Mouse (Mus musculus) kidney, embryonic 16.5 days (tissue): ENCODE measurements around the gene Abcf2. TPM values are rescaled to one million over a fixed set of nuclear protein-coding genes. Genes with fewer than 3 reads are reported as not detected.
A peak's percentile ranks its signal among the peaks of the same experiment; 100 is the strongest.

ENCODE experiments used
- ATAC-seq: fragments of 200-750 bp; cut with Nextera tagmentation; 2 replicates; pipeline ENCODE4 v1.8.0; 2017; ENCODE audit warnings: moderate TSS enrichment; ENCODE audit not compliant: low FRiP score, low TSS enrichment
- H3K27ac ChIP-seq: fragments of 300-500 bp; sonication (generic); 2 replicates; pipeline ENCODE4 v1.5.1; 2014; ENCODE audit warnings: low read length
- H3K27me3 ChIP-seq: fragments of 300-500 bp; sonication (generic); 2 replicates; pipeline ENCODE4 v1.6.1; 2014; ENCODE audit warnings: low read length, control low read depth, mixed read lengths; ENCODE audit not compliant: insufficient read depth
- H3K36me3 ChIP-seq: fragments of 300-500 bp; sonication (generic); 2 replicates; pipeline ENCODE4 v1.6.1; 2014; ENCODE audit warnings: low read length, control low read depth, mixed read lengths; ENCODE audit not compliant: insufficient read depth
- H3K4me1 ChIP-seq: fragments of 300-500 bp; sonication (generic); 2 replicates; pipeline ENCODE4 v1.6.1; 2014; ENCODE audit warnings: low read length, control low read depth, mixed read lengths; ENCODE audit not compliant: insufficient read depth
- H3K4me2 ChIP-seq: fragments of 300-500 bp; sonication (generic); replicated peaks from 2 replicates; pipeline ENCODE4 v1.6.1; 2014; ENCODE audit warnings: low read depth, low read length
- H3K4me3 ChIP-seq: fragments of 300-500 bp; sonication (generic); 2 replicates; pipeline ENCODE4 v1.5.1; 2014; ENCODE audit warnings: mild to moderate bottlenecking, low read length
- H3K9ac ChIP-seq: fragments of 300-500 bp; sonication (generic); replicated peaks from 2 replicates; pipeline ENCODE4 v1.6.1; 2014; ENCODE audit warnings: low read length
- H3K9me3 ChIP-seq: fragments of 300-500 bp; sonication (generic); 2 replicates; pipeline ENCODE4 v1.6.1; 2016; ENCODE audit warnings: low read length, control low read depth
- WGBS: fragments of 180-500 bp; shearing (Covaris S2); extraction: QIAGEN DNeasy Blood & Tissue Kit; methylation state at CpG from one replicate; pipeline ENCODE4 v1.1.7; 2014; 5-methylcytosine and 5-hydroxymethylcytosine counted together
- polyA plus RNA-seq: library from polyadenylated mRNA; unstranded; fragments of >200 nt; fragmentation: Nextera tagmentation; extraction: Ambion mirVana; gene quantifications from 2 replicates; pipeline ENCODE4 v1.2.1, GENCODE M21; 2015

Abcf2 gene
- polyA plus RNA-seq, 1 experiment from 2014 or later = 118 TPM

DNA sequence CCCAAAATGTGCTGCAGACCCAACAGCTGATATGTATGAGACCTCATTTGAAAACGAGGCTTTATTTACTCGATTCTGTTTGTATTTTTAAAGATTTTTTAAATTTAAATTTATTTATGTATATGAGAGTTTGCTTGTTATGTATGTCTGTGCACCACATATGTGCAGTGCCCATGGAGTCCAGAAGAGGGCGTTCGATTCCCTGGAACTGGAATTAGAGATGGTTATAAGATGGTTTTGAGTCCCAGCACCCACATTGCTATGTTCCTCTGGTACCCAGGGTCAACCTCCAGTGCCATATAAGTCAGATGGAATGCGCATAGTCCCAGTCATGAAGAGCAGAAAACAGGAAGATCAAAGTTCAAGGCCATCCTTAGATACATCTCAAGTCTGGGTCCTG, 43.0 kb downstream of the Abcf2 start:
- Histone ChIP-seq H3K4me1 (no peaks in the 10 kb centered on the region), H3K27me3 (peaks cover 24% of the 10 kb centered on the region), H3K4me2 (no peak overlapping the region), H3K9ac (no peak overlapping the region), H3K4me3 (no peak overlapping the region), H3K36me3 (no peaks in the 10 kb centered on the region), H3K27ac (no peak overlapping the region), H3K9me3 (no peaks in the 10 kb centered on the region)
- no peak for ATAC-seq
- WGBS = 52% methylated on average over 5 of the region's 5 CpGs

GRCm38 (mm10) chr5:24533391-24533790, 43.9 kb downstream of the Abcf2 start:
- no peak for ATAC-seq
- H3K9ac ChIP-seq = no peak overlapping the region

GRCm38 (mm10) chr5:24530042-24530689, 47.1 kb downstream of the Abcf2 start:
- H3K4me2 ChIP-seq = no peak overlapping the region
- no peak overlapping the region for H3K9ac ChIP-seq
- 14% methylated on average over 24 of the region's 24 CpGs for WGBS
- no peak overlapping the region for H3K4me3 ChIP-seq
- H3K36me3 ChIP-seq = no peaks in the 10 kb centered on the region
- H3K4me1 ChIP-seq = peaks cover 12% of the 10 kb centered on the region
- H3K9me3 ChIP-seq = no peaks in the 10 kb centered on the region
- peaks cover 66% of the 10 kb centered on the region for H3K27me3 ChIP-seq
- ATAC-seq = peak; percentile 60
- no peak overlapping the region for H3K27ac ChIP-seq

More at GRCm38 (mm10) chr5:24533391-24533790, 43.9 kb downstream of the Abcf2 start:
- Histone ChIP-seq H3K27ac (no peak overlapping the region), H3K4me2 (no peak overlapping the region), H3K4me1 (no peaks in the 10 kb centered on the region), H3K27me3 (peaks cover 33% of the 10 kb centered on the region), H3K36me3 (no peaks in the 10 kb centered on the region), H3K4me3 (no peak overlapping the region), H3K9me3 (no peaks in the 10 kb centered on the region)
- 46% methylated on average over 11 of the region's 11 CpGs for WGBS

DNA sequence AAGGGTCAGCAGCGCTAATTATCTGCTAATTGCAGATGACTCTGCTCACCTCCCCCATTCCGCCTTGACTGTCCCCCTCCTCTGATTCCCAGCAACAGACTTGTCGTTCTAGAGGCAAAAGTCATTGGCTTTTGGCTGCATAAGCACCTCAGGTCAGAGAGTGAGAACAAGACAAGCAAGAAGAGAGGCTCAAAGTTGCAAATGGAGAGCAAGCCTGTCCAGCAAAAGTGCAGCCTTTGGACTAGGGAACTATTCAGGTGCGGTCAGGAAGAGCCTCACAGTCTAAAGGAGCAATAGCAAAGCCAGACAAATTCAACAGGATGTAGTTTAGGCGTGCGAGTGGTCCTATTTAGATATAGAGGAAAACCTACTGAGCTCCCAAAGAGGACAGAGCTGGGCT, 49.5 kb downstream of the Abcf2 start:
- no peaks in the 10 kb centered on the region for H3K36me3 ChIP-seq
- no peak for ATAC-seq
- peaks cover 12% of the 10 kb centered on the region for H3K4me1 ChIP-seq
- peaks cover 86% of the 10 kb centered on the region for H3K27me3 ChIP-seq
- no peak overlapping the region for H3K4me3 ChIP-seq
- no peak overlapping the region for H3K4me2 ChIP-seq
- no peak overlapping the region for H3K27ac ChIP-seq
- H3K9ac ChIP-seq = no peak overlapping the region
- H3K9me3 ChIP-seq = no peaks in the 10 kb centered on the region
- WGBS = 14% methylated on average over 6 of the region's 6 CpGs

DNA sequence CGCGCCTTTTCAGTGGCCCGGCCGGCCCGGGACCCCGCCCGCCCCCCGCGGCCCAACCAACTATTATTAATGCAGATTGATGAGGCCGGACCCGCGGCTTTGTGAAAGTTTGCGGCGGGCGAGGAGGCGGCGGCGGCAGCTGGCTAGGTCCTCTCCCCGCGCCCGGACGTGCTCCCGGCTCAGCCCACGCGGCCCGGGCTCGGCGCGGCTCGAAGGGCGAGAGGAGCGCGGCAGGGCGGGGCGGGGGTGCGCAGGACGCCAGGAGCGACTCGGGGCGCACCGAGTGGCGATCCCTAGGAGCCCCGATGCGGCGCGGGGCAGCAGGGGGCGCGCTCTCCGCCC, 50.4 kb downstream of the Abcf2 start, which contains the start of gene Gbx1:
Gene Gbx1, minus strand, starts transcription at position 314 of the 342 bp plus-strand sequence.
- Histone ChIP-seq H3K36me3 (no peaks in the 10 kb centered on the region), H3K9me3 (no peaks in the 10 kb centered on the region), H3K9ac (peak within 1 kb of the TSS; percentile 18; the same call in 1 of the 2 replicates), H3K27me3 (peaks cover 92% of the 10 kb centered on the region), H3K4me2 (peak within 1 kb of the TSS; percentile 84), H3K4me3 (peak within 1 kb of the TSS; percentile 48), H3K27ac (no peak within 1 kb of the TSS), H3K4me1 (peaks cover 12% of the 10 kb centered on the region)
- no peak; the same call in 1 of the 2 replicates for ATAC-seq
- WGBS = 1% methylated on average over 34 of the region's 49 CpGs

DNA sequence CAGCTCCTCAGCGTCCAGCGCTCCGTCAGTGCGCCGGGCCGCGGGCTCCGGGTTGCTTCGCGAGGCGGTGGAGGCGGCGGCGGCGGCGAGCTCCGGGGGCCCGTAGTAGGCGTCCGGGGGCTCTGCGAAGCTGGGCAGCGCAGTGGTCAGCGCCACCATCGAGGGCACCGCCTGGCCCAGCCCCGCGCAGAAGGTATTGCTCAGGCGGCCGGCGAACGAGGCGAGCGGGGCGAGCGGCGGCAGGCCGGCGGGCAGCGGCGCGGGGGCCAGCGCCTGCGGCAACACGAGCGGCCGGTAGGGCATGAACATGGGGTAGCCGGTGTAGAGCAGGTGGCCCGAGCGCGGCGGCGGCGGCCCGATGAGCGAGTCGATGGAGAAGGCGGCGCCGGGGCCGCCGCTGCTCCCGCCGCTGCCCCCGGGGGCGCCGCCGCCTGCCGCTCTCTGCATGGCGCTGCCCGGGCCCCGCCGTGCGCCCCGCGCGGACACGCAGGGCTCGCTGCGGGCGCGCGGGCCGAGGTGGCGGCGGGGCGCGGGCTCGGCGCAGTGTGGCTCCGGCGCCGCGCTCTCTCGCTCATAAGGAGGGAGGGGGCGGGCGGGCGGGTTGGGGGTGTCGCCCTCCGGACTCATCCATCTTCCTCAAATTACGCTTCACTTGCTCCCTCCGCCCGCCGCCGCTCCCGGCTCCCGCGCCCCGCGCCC, 50.9 kb downstream of the Abcf2 start:
- H3K27ac ChIP-seq = no peak overlapping the region
- peaks cover 92% of the 10 kb centered on the region for H3K27me3 ChIP-seq
- peak overlapping the region; percentile 18; the same call in 1 of the 2 replicates for H3K9ac ChIP-seq
- WGBS = under 1% methylated on average over 46 of the region's 109 CpGs
- ATAC-seq = peak; percentile 35; the same call in 1 of the 2 replicates
- no peaks in the 10 kb centered on the region for H3K36me3 ChIP-seq
- peaks cover 12% of the 10 kb centered on the region for H3K4me1 ChIP-seq
- peak overlapping the region; percentile 48 for H3K4me3 ChIP-seq
- H3K4me2 ChIP-seq = peak overlapping the region; percentile 84
- H3K9me3 ChIP-seq = no peaks in the 10 kb centered on the region

DNA sequence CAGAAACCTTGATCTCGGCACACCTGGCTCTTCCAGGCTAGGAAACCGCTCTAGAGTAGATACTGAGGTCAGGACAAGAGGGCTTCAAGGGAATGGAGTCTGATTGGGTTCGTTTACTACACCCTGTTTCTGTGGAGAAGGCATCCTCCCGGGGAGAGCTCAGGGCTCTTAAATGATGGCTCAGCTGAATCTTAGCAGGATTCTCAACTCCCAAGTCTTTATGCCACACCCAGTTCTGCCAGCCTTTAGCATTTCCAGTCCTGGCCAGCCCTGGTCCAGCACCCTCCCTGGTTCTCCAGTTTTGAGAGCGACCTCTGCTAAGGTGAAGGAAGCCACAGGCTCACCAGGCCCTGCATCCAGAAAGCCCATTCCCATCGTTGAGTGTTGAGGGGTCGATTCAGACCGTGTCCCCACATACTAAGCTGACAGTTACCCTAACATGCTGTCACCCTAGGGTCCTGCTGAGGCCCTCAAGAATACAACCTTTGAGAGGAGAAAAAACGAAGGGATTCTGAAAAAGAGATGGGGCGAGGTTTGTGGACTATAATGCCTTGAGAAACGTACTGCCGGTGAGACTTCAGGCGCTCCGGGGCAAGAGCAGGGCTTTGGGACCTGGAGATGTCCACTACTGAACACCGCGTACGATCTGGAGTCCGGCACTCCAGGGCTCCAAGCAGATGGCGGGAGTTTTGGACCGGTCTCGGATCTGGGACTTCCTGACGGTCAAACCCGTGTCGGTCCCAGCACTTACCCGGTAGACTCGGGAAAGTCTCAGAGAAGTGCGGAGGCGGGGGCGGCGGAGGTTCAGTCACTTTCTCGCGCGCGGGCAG, 51.7 kb downstream of the Abcf2 start:
- no peak overlapping the region for H3K9ac ChIP-seq
- peak overlapping the region; percentile 84 for H3K4me2 ChIP-seq
- peaks cover 12% of the 10 kb centered on the region for H3K4me1 ChIP-seq
- no peaks in the 10 kb centered on the region for H3K9me3 ChIP-seq
- peak overlapping the region; percentile 48 for H3K4me3 ChIP-seq
- H3K27me3 ChIP-seq = peaks cover 87% of the 10 kb centered on the region
- H3K36me3 ChIP-seq = no peaks in the 10 kb centered on the region
- no peak overlapping the region for H3K27ac ChIP-seq
- 3% methylated on average over 34 of the region's 34 CpGs for WGBS
- no peak for ATAC-seq

DNA sequence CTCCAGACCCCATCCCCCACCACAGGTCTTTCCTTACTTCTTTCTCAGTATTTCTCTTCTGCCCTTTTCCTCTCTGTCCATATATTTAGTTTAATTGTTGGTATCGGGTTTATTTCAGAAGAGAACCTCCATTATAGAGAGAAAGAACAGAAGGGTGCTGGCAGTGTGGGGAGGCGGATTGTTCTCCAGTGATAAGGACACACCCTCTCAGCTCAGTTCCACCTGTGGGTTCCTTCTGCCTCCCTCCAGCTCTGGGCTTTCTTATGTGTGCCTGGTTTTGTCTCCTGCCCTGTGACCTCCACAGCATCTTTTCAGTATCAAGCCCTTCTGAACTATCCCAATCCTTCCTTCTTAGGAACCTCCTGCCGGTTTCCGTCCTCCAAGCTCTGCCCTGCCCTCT, 52.7 kb downstream of the Abcf2 start:
- H3K9ac ChIP-seq = no peak overlapping the region
- no peaks in the 10 kb centered on the region for H3K9me3 ChIP-seq
- peaks cover 83% of the 10 kb centered on the region for H3K27me3 ChIP-seq
- 16% methylated on average over 4 of the region's 4 CpGs for WGBS
- no peak overlapping the region for H3K27ac ChIP-seq
- H3K36me3 ChIP-seq = no peaks in the 10 kb centered on the region
- H3K4me2 ChIP-seq = no peak overlapping the region
- no peak for ATAC-seq
- H3K4me3 ChIP-seq = no peak overlapping the region
- peaks cover 12% of the 10 kb centered on the region for H3K4me1 ChIP-seq

DNA sequence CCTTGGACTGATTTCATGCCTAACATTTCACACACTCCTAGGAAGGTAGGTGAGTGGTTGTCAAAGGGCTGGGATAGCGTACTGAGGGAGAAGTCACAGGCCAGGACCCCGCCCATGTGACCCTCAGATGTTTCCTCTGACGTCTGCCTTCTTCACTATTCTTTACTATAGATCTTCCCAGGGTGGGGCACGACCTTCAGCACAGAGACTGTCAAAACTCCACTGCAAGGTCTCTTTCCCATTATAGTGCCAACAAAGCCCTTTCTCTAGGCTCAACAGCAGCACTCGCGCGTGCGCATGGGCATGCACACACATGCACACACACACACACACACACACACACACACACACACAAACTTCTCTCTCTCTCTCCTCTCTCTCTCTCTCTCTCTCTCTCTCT, 53.5 kb downstream of the Abcf2 start:
- Histone ChIP-seq H3K36me3 (no peaks in the 10 kb centered on the region), H3K9ac (no peak overlapping the region), H3K4me2 (no peak overlapping the region), H3K4me1 (peaks cover 12% of the 10 kb centered on the region), H3K27ac (no peak overlapping the region), H3K4me3 (no peak overlapping the region), H3K27me3 (peaks cover 79% of the 10 kb centered on the region), H3K9me3 (no peaks in the 10 kb centered on the region)
- no peak for ATAC-seq
- WGBS = 60% methylated on average over 8 of the region's 8 CpGs
